ENCODE assay signal across 9 mouse cellular contexts in genomic region chr2:33177443-33178242, GRCm38 (mm10). TPM values are rescaled to one million over a fixed set of nuclear protein-coding genes. Genes with fewer than 3 reads are reported as not detected.
A peak's percentile ranks its signal among the peaks of the same experiment; 100 is the strongest.
DNase-seq lines count a peak whose midpoint lies in the region; ATAC-seq lines count a peak whose summit lies in the region.
"Had no signal": no experiment of that assay in that cellular context is flagged by ENCODE, and none has a peak within 500 bp of the region (broad histone marks: within the 10 kb centered on the region; RNA-seq: fewer than 3 reads in every experiment).

No protein-coding gene starts in this region.

- no peaks in the 10 kb centered on the region for H3K27me3 ChIP-seq in limb, embryonic 10.5 days (ENCODE audit: low read depth, poor library complexity, severe bottlenecking)

- DNase-seq in adrenal gland, postnatal 10 days: peak; percentile 31
- no peak for DNase-seq in adrenal gland, adult 18-20 months (ENCODE audit: low spot score in 2 of 2)
- peak; percentile 47 for DNase-seq in urinary bladder, postnatal 14 days (ENCODE audit: low spot score)
- DNase-seq in urinary bladder, postnatal 10 days (ENCODE audit: low spot score): no peak
- no peak for DNase-seq in limb, embryonic 10.5 days (ENCODE audit: low spot score)
- no peak for DNase-seq in gastrocnemius, postnatal 36 days
- DNase-seq in cerebellum, postnatal 36 days: no peak
- DNase-seq: lung, postnatal 14 days had no signal

- 69% methylated on average over 12 of the region's 12 CpGs for WGBS in limb, embryonic 10.5 days

- intact Hi-C loops in gastrocnemius, postnatal 36 days (cut with DNase I): no loop called here

- H3K4me3 ChIP-seq in limb, embryonic 10.5 days: no peak overlapping the region

- peaks cover 46% of the 10 kb centered on the region for H3K4me1 ChIP-seq in limb, embryonic 10.5 days

- H3K36me3 ChIP-seq in limb, embryonic 10.5 days: no peaks in the 10 kb centered on the region

- H3K9me3 ChIP-seq in limb, embryonic 10.5 days (replicated peaks): no peaks in the 10 kb centered on the region

- peak overlapping the region; percentile 83 for H3K27ac ChIP-seq in limb, embryonic 10.5 days

- no peak for ATAC-seq in monocyte, adult 5-6 weeks (replicated peaks; ENCODE audit: insufficient number of reproducible peaks, low FRiP score, low TSS enrichment, poor library complexity, severe bottlenecking)

RNA-seq across cellular contexts. Expression of gene Angptl2, which starts 38.2 kb away (rescaled TPM):
- 10 to 100 TPM; 51.9 to 66.1 TPM for total RNA-seq in adrenal gland, postnatal 10 days (2021)
- 10 to 100 TPM; 19.6 to 29.9 TPM for total RNA-seq in adrenal gland, adult 18-20 months (2021)
- polyA plus RNA-seq in limb, embryonic 10.5 days (2016; fragmentation: Nextera tagmentation; extraction: Ambion mirVana): 40.1 and 51.8 TPM in 2 replicates
- 1.9 to 5.8 TPM (median 2.8 TPM) in 3 replicates for total RNA-seq in monocyte, adult 5-6 weeks (2017)
- 10 to 100 TPM; 44.0 to 49.7 TPM for total RNA-seq in gastrocnemius, postnatal 36 days (2021)

RNA-seq across cellular contexts. Expression of gene Garnl3, which starts 46.2 kb away (rescaled TPM):
- total RNA-seq in adrenal gland, postnatal 10 days (2021): 10 to 100 TPM; 16.4 to 29.5 TPM
- total RNA-seq in adrenal gland, adult 18-20 months (2021): 10 to 100 TPM; 11.4 to 16.1 TPM
- polyA plus RNA-seq in limb, embryonic 10.5 days (2016; fragmentation: Nextera tagmentation; extraction: Ambion mirVana): 8.6 and 9.4 TPM in 2 replicates
- total RNA-seq in monocyte, adult 5-6 weeks (2017): 1.6 to 2.6 TPM in 2 of 3 replicates, not detected in the other
- total RNA-seq in gastrocnemius, postnatal 36 days (2021): under 1 TPM; 0.64 to 0.69 TPM

Comparison
In these comparisons a context has a peak if more than half of its experiments do, and no peak if none do; other contexts are left out.
1. DNase-seq: peak in adrenal gland, postnatal 10 days (single experiment) and urinary bladder, postnatal 14 days (single experiment); none in adrenal gland, adult 18-20 months (0 of 2), urinary bladder, postnatal 10 days (single experiment), limb, embryonic 10.5 days (single experiment), gastrocnemius, postnatal 36 days (0 of 2) and cerebellum, postnatal 36 days (0 of 2).